Mouse (Mus musculus) mouse embryonic stem cell (cell line): ENCODE results near the gene Stx4a.

Experiments
- in situ Hi-C, 2 experiments: fragments of 300-500 bp; cut with MboI; formaldehyde crosslinking; loops; 1 replicate in 1 of 2; 3 replicates in 1 of 2; pipeline ENCODE4 v1.14.3; 2019 to 2020; ENCODE audit warnings: low sequenced_read_pairs in 2 of 2, low pct_unique_long_range_greater_than_20kb in 1 of 2, mixed read lengths in 1 of 2; ENCODE audit not compliant: unreplicated experiment in 1 of 2

The Stx4a gene

DNA sequence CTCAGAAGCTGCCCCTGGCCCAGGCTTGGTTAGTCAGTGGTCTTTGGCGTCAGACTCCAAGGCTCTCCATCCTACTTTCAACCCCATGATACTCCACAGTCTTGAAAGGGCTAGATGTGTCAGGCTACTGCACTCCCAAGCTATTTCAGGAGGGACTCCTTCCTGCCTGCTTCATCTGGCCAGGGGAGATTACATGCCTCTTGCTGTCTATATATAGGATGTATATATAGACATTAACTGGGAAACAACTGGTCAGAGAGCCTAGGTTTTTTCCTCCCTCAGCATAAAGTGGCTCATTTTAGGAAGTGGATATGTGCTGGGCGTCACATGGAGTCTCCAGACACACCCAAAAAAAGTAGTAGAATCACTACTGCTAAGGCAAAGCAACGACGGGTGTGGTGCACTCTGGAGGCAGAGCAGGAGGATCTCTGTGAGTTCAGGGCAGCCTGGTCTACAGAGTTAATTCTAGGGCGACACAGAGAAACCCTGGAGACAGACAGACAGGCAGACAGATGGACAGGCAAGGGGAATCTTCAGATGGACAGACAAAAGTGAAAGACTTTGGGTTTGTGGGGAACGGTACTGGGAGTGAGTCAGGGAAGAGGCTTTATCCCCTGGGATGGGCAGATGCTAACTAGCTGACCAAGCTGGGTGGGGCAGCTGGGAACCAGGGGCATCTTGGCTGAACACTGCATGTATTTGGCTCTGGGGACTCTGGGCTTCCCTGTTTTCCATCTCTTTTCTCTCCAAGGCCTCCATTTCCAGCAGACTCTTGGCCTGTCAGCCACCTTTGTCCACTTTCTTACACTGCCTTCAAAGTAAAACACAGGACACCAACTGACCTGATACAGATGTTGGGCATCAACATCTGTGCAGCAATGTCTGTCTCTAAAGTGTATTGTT lies 26.1 kb downstream of the Stx4a start:
- in situ Hi-C loops: no loop called here

- in situ Hi-C loops: no loop called here
These were observed 26.8 kb downstream of the Stx4a start for GRCm38 (mm10) chr7:127850906-127851305.

DNA sequence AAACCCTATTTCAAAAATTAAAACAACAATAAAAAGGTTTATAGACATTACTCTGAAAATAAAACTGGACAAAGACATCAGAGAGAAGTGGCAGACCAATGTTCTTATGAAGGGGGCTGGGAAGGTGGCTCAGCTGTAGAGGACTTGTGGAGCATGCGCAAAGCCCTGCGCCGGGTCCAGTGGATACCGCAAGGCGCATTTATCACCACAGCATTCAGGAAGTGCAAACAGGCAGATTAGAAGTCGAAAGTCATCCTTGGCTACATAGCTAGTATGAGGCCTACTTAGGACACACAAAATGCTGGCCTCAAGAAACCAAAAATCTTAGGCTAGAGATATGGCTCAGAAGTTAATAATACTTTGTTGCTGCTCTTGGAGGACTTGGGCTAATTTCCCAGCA lies 34.2 kb downstream of the Stx4a start:
- in situ Hi-C loops: no loop called here

- in situ Hi-C loops: no loop called here
These were observed 42.3 kb downstream of the Stx4a start for GRCm38 (mm10) chr7:127866434-127866833.

- in situ Hi-C loops: no loop called here
These were observed 43.5 kb downstream of the Stx4a start for GRCm38 (mm10) chr7:127867641-127868040.

DNA sequence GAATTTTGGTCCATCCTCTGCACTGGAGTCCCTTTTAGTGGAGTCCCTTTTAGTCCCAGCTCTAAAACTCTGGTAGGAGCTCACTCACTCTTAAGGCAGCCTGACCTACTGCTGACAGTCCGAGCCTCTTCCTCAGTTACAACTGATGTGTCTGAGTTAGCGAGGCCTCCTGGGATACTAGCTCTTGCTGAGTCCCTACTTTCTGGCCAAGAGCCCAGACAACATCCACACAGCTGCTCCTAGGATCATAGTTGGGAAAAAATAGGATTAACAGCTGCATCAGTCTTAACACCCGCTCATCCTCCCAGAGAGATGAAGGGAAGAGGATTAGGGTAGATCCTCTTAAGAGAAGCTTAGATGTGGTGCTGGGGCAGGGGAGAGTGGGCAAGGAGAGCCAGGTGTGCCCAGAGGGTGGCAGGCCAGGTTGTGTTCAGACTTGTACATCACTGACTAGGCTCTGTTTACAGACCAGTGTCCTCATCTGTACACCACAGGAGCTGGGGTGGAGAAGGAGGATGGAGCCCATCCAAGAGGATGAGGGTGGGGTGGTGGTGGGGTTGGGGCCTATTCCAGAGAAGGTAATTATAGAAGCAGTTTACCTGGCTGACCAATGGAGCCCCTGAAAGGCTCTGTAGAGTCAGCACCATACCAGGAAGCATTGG lies 45.2 kb downstream of the Stx4a start:
- in situ Hi-C loops: no loop called here

- in situ Hi-C loops: no loop called here
These were observed 46.2 kb downstream of the Stx4a start for GRCm38 (mm10) chr7:127870136-127870821.

GRCm38 (mm10) chr7:127874812-127875626 lies 50.9 kb downstream of the Stx4a start:
- in situ Hi-C loops: no loop called here

- in situ Hi-C loops: no loop called here
These were observed 51.5 kb downstream of the Stx4a start for GRCm38 (mm10) chr7:127875627-127876001.

GRCm38 (mm10) chr7:127876041-127876466 lies 52.0 kb downstream of the Stx4a start, which contains the start of gene Zfp646:
Gene Zfp646 (plus strand): TSS chr7:127876221.
- in situ Hi-C loops: no loop called here

- in situ Hi-C loops: no loop called here
These were observed 52.6 kb downstream of the Stx4a start, which contains the start of gene Zfp668 for GRCm38 (mm10) chr7:127876467-127877348. Gene Zfp668 (minus strand): TSS chr7:127876828.

GRCm38 (mm10) chr7:127879301-127879700 lies 55.2 kb downstream of the Stx4a start:
- in situ Hi-C loops: no loop called here

- in situ Hi-C loops: no loop called here
These were observed 56.3 kb downstream of the Stx4a start for GRCm38 (mm10) chr7:127880431-127880830.

GRCm38 (mm10) chr7:127885951-127886350 lies 61.9 kb downstream of the Stx4a start:
- in situ Hi-C loops: no loop called here

GRCm38 (mm10) chr7:127886551-127886950 lies 62.5 kb downstream of the Stx4a start:
- in situ Hi-C loops: no loop called here

- in situ Hi-C loops: no loop called here
These were observed 63.1 kb downstream of the Stx4a start for GRCm38 (mm10) chr7:127887191-127887590.

GRCm38 (mm10) chr7:127887781-127888180 lies 63.7 kb downstream of the Stx4a start:
- in situ Hi-C loops: no loop called here
